Comparison of ENCODE assay signal across 30 mouse cellular contexts in the genomic region with DNA sequence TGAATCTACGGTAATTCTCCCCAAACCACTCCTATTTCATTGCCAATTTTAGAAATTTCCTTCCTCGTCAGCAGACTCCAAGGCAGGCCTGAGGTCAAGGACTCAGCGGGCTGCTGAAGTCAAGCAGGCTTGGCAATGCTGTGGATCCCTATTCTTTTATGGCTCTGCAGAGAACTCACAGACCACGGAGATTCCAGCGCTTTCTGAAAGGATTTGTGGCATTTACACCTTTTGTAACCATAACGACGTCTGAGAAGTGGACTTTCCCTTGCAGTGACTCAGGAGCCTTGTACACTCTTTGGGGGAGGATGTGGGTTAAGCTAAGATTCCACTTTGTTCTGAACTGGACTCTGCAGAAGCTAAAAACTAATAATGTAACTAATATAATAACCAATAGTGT. TPM values are rescaled to one million over a fixed set of nuclear protein-coding genes. Genes with fewer than 3 reads are reported as not detected.
DNase-seq lines count a peak whose midpoint lies in the region; ATAC-seq and TF ChIP-seq lines count a peak whose summit lies in the region.
"Had no signal": no experiment of that assay in that cellular context is flagged by ENCODE, and none has a peak within 500 bp of the region (broad histone marks: within the 10 kb centered on the region; RNA-seq: fewer than 3 reads in every experiment).

No protein-coding gene starts in this region.

- H3K27ac ChIP-seq in embryonic fibroblast, embryonic 13.5 days (ENCODE audit: insufficient read depth, low read length), result peak overlapping the region; percentile 40; the same call in 1 of the 2 replicates
- H3K27ac ChIP-seq in intestine, postnatal 0 days (ENCODE audit: low read depth, low read length), result no peak overlapping the region
- no peak overlapping the region for H3K27ac ChIP-seq in midbrain, embryonic 10.5 days (replicated peaks)
- H3K27ac ChIP-seq: forebrain, embryonic 12.5 days; gastrocnemius, adult 2 months; heart, embryonic 10.5 days; hindbrain, embryonic 10.5 days; hindbrain, postnatal 0 days; limb, embryonic 12.5 days; neural tube, embryonic 13.5 days; stomach, embryonic 15.5 days had no signal

- 34% methylated on average over 7 of the region's 7 CpGs for WGBS in intestine, postnatal 0 days
- 80% methylated on average over 7 of the region's 7 CpGs for WGBS in midbrain, embryonic 10.5 days

- no peak overlapping the region for H3K9ac ChIP-seq in intestine, postnatal 0 days (ENCODE audit: low read depth, low read length)
- H3K9ac ChIP-seq: forebrain, embryonic 12.5 days; limb, embryonic 12.5 days; liver, postnatal 0 days; neural tube, embryonic 13.5 days; stomach, embryonic 15.5 days had no signal

- H3K4me1 ChIP-seq in embryonic fibroblast, embryonic 13.5 days (ENCODE audit: control insufficient read depth, insufficient read depth, low read length), result peaks cover 4% of the 10 kb centered on the region; the same call in 1 of the 2 replicates
- no peaks in the 10 kb centered on the region; the same call in 1 of the 2 replicates for H3K4me1 ChIP-seq in intestine, postnatal 0 days (replicated peaks; ENCODE audit: control insufficient read depth, insufficient read depth, low read length)
- peaks cover 11% of the 10 kb centered on the region for H3K4me1 ChIP-seq in midbrain, embryonic 10.5 days
- H3K4me1 ChIP-seq: heart, embryonic 10.5 days; limb, embryonic 12.5 days; neural tube, embryonic 13.5 days; stomach, embryonic 15.5 days had no signal

- no peak for TF ChIP-seq POLR2A in embryonic fibroblast, embryonic 13.5 days (IDR thresholded peaks at IDR 0.05; ENCODE audit: low read depth, low read length)

- no peaks in the 10 kb centered on the region for H3K36me3 ChIP-seq in intestine, postnatal 0 days (ENCODE audit: control insufficient read depth, insufficient read depth)
- H3K36me3 ChIP-seq in midbrain, embryonic 10.5 days, result no peaks in the 10 kb centered on the region
- H3K36me3 ChIP-seq: forebrain, embryonic 12.5 days; heart, embryonic 10.5 days; hindbrain, embryonic 10.5 days; limb, embryonic 12.5 days; neural tube, embryonic 13.5 days; stomach, embryonic 15.5 days had no signal

- H3K27me3 ChIP-seq in intestine, postnatal 0 days (replicated peaks; ENCODE audit: control insufficient read depth, insufficient read depth, low read length), result no peaks in the 10 kb centered on the region
- H3K27me3 ChIP-seq in midbrain, embryonic 10.5 days (ENCODE audit: low read depth, poor library complexity, severe bottlenecking), result no peaks in the 10 kb centered on the region
- H3K27me3 ChIP-seq: forebrain, embryonic 12.5 days; limb, embryonic 12.5 days; neural tube, embryonic 13.5 days; stomach, embryonic 15.5 days had no signal

- no peaks in the 10 kb centered on the region for H3K9me3 ChIP-seq in intestine, postnatal 0 days (ENCODE audit: control insufficient read depth)
- H3K9me3 ChIP-seq in midbrain, embryonic 10.5 days (replicated peaks), result no peaks in the 10 kb centered on the region
- H3K9me3 ChIP-seq: forebrain, embryonic 12.5 days; heart, embryonic 10.5 days; hindbrain, embryonic 10.5 days; limb, embryonic 12.5 days; neural tube, embryonic 13.5 days; stomach, embryonic 15.5 days had no signal

- no peak overlapping the region for H3K4me3 ChIP-seq in embryonic fibroblast, embryonic 13.5 days (ENCODE audit: insufficient read depth, low read length)
- no peak overlapping the region for H3K4me3 ChIP-seq in intestine, postnatal 0 days (ENCODE audit: low read depth, low read length)
- no peak overlapping the region for H3K4me3 ChIP-seq in midbrain, embryonic 10.5 days
- H3K4me3 ChIP-seq: forebrain, embryonic 12.5 days; gastrocnemius, adult 2 months; heart, embryonic 10.5 days; hindbrain, embryonic 10.5 days; limb, embryonic 12.5 days; megakaryocyte, embryonic 14.5 days; neural tube, embryonic 13.5 days; stomach, embryonic 15.5 days had no signal

- no peak overlapping the region for H3K4me2 ChIP-seq in intestine, postnatal 0 days (replicated peaks; ENCODE audit: low read depth)
- H3K4me2 ChIP-seq: forebrain, embryonic 12.5 days; limb, embryonic 12.5 days; liver, embryonic 11.5 days; neural tube, embryonic 13.5 days; stomach, embryonic 15.5 days had no signal

- ATAC-seq in intestine, postnatal 0 days, result peak; percentile 73
- ATAC-seq: hindbrain, postnatal 0 days; liver, postnatal 0 days; lung, postnatal 0 days had no signal

- peak; percentile 53 for DNase-seq in 3134 (ENCODE audit: extremely low read depth, insufficient read length, low spot score)
- DNase-seq in CD4-positive, CD25-positive, alpha-beta regulatory T cell, adult 2 months (ENCODE audit: low read depth, low spot score), result peak; percentile 68
- DNase-seq in spleen, postnatal 4 days (ENCODE audit: low spot score in 2 of 2), result no peak
- no peak for DNase-seq in lung, postnatal 14 days
- DNase-seq in midbrain, embryonic 10.5 days (ENCODE audit: low spot score), result no peak
- DNase-seq: adrenal gland, postnatal 14 days; cerebellum, adult 2 months; gastrocnemius, adult 2 months; kidney, adult 8-10 months; kidney, postnatal 25 days; liver, postnatal 0 days; midbrain, embryonic 14.5 days; retina, postnatal 1 day; right cerebral cortex, postnatal 4 days; thymus, postnatal 25 days had no signal

- TF ChIP-seq CTCF in embryonic fibroblast, embryonic 13.5 days (IDR thresholded peaks at IDR 0.05; ENCODE audit: borderline replicate concordance, insufficient read depth, low read length), result no peak
- TF ChIP-seq CTCF in intestine, postnatal 0 days (IDR thresholded peaks at IDR 0.05; ENCODE audit: low read depth), result no peak

RNA-seq across cellular contexts. Expression of a gene that starts 40.4 kb away (rescaled TPM):
- not detected in 2 replicates for polyA plus RNA-seq in embryonic fibroblast, embryonic 13.5 days (2011; ENCODE audit: insufficient read length, low read depth, missing spikeins)
- polyA plus RNA-seq in intestine, postnatal 0 days (2015; fragmentation: Nextera tagmentation; extraction: Ambion mirVana), result 0.31 TPM in 1 of 2 replicates, not detected in the other
- not detected in 2 replicates for polyA plus RNA-seq in midbrain, embryonic 10.5 days (2016; fragmentation: Nextera tagmentation; extraction: Ambion mirVana)
- polyA plus RNA-seq: cerebellum, adult 2 months; cortical plate, adult 2 months; embryonic facial prominence, embryonic 11.5 days; forebrain, embryonic 12.5 days; frontal cortex, adult 2 months; heart, embryonic 10.5 days; hindbrain, embryonic 10.5 days; hindbrain, postnatal 0 days; limb, embryonic 12.5 days; liver, embryonic 11.5 days; lung, postnatal 0 days; midbrain, embryonic 14.5 days; neural tube, embryonic 13.5 days; stomach, embryonic 15.5 days had no signal

Comparison
In these comparisons a context has a peak if more than half of its experiments do, and no peak if none do; other contexts are left out.
1. DNase-seq: peak in 3134 (single experiment) and CD4-positive, CD25-positive, alpha-beta regulatory T cell, adult 2 months (single experiment); none in spleen, postnatal 4 days (0 of 2), lung, postnatal 14 days (single experiment) and midbrain, embryonic 10.5 days (single experiment).